Mouse (Mus musculus): ENCODE data around the gene Camk2d.

GRCm38 (mm10) chr3:126643071-126644010 lies 47.2 kb downstream of the Camk2d start:
- TF ChIP-seq CTCF (IDR thresholded peaks at IDR 0.05; ENCODE audit: low read depth) (no peak), EP300 (optimal IDR thresholded peaks at IDR 0.05) (no peak)

All from stomach, postnatal 0 days (tissue).